Mouse (Mus musculus) C2C12 (cell line): ENCODE data around the gene Etnppl. TPM values are rescaled to one million over a fixed set of nuclear protein-coding genes. Genes with fewer than 3 reads are reported as not detected.

Experiments
- H3K27me3 ChIP-seq: one replicate; pipeline ENCODE4 v1.6.1; 2011; ENCODE audit not compliant: control insufficient read depth, insufficient read depth, insufficient read length
- H3K36me3 ChIP-seq: one replicate; pipeline ENCODE4 v1.6.1; 2011; ENCODE audit not compliant: control insufficient read depth, insufficient read depth
- H3K4me3 ChIP-seq: one replicate; pipeline ENCODE4 v1.5.1; 2011; ENCODE audit warnings: mild to moderate bottlenecking, control low read depth; ENCODE audit not compliant: poor library complexity, insufficient read depth, severe bottlenecking
- H3K79me2 ChIP-seq: one replicate; pipeline ENCODE4 v1.6.1; 2011; ENCODE audit not compliant: control insufficient read depth, insufficient read depth
- H3K79me3 ChIP-seq: one replicate; pipeline ENCODE4 v1.6.1; 2011; ENCODE audit warnings: low read depth, control low read depth
- H3ac ChIP-seq: one replicate; pipeline ENCODE3; 2011; ENCODE audit warnings: low read depth; ENCODE audit not compliant: control insufficient read depth, insufficient read length
- CEBPB ChIP-seq: IDR thresholded peaks from one replicate; pipeline ENCODE4 v1.6.1; 2011; ENCODE audit warnings: low read depth, mild to moderate bottlenecking, control low read depth, moderate library complexity
- CTCF ChIP-seq: IDR thresholded peaks from one replicate; pipeline ENCODE4 v1.5.1; 2011; ENCODE audit not compliant: control insufficient read depth, insufficient read depth, insufficient read length
- FOSL1 ChIP-seq: IDR thresholded peaks from one replicate; pipeline ENCODE4 v1.8.0; 2011; ENCODE audit warnings: mild to moderate bottlenecking, low read length; ENCODE audit not compliant: poor library complexity, insufficient read depth, severe bottlenecking
- MAX ChIP-seq: IDR thresholded peaks from one replicate; pipeline ENCODE4 v1.6.1; 2011; ENCODE audit warnings: mild to moderate bottlenecking, control low read depth
- MYOD1 ChIP-seq: IDR thresholded peaks from one replicate; pipeline ENCODE4 v1.6.1; 2011; ENCODE audit warnings: low read depth; ENCODE audit not compliant: control insufficient read depth, insufficient read length
- MYOG ChIP-seq: IDR thresholded peaks from one replicate; pipeline ENCODE4 v1.6.1; 2011; ENCODE audit not compliant: control insufficient read depth, insufficient read length; ENCODE audit errors: extremely low read depth
- USF1 ChIP-seq: IDR thresholded peaks from one replicate; pipeline ENCODE4 v1.6.1; 2011; ENCODE audit warnings: low read depth, mild to moderate bottlenecking, control low read depth, moderate library complexity
- polyA plus RNA-seq: library from polyadenylated mRNA; unstranded; fragments of >200 nt; fragmentation: generic; extraction: Trizol; gene quantifications from one replicate; pipeline ENCODE4 v1.2.1, GENCODE M21; 2012; ENCODE audit warnings: missing spikeins

The Etnppl gene
- polyA plus RNA-seq, 1 experiment: 0.01 TPM

DNA sequence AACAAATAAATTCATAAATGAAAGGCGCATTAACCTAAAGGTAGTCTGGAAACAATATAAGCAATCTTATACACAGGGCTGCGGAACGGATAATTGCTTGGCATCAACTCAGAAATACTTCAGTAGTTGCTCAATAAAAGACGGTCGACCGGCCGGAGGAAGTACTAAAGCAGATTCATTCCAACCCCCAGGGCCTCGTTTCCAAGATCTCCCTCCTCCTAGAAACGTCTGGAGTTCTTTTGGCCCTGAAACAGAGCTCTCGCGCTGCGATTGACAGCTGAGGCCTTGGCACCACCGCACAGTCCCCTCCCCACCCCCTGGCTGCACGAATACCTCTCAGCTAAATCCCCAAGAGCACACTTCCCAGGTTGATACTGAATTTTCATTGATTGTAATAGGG is 54.0 kb downstream of the Etnppl start:
- H3K4me3 ChIP-seq: no peak overlapping the region
- H3K36me3 ChIP-seq: no peaks in the 10 kb centered on the region
- H3K79me2 ChIP-seq: no peaks in the 10 kb centered on the region
- TF ChIP-seq CTCF (no peak), MYOD1 (no peak)
- no peak overlapping the region for H3ac ChIP-seq
- H3K27me3 ChIP-seq: no peaks in the 10 kb centered on the region
- H3K79me3 ChIP-seq: no peaks in the 10 kb centered on the region

DNA sequence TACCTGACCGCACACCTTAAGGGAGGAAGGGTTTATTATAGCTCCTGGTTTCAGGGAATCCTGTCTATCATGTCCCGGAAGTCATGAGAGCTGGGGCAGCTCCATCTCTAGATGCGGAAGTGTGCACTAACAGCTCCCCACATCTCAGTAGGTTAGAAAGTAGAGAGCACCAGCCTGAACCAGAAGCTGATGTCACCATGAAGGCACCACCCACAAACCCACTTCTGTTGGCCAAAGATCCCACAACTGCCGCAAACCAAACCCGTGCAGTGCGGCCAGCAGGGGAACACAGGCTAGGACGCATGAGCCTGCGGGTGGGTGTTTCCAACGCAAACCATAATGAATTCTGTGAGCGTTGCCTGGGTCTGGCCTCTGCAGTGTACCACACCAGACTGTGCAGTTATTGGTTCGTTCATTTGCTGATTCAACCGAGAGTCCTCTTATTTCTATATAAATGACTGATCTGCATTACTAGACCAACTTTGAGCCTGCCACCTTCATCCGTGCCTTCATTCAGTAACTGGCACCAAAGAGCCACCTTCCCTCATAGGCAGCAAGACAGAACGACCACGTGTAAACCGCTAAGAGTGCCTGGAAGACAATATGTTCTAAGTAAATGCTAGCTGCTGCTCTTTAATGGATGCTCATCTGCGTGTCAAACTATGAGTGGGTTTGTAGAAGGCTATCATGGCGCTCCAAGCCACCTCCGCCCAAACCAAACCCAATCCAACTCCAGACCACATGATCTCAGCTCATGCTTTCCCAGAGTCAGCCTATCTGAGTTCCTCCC is 60.6 kb downstream of the Etnppl start:
- no peaks in the 10 kb centered on the region for H3K36me3 ChIP-seq
- H3K4me3 ChIP-seq: no peak overlapping the region
- no peaks in the 10 kb centered on the region for H3K79me2 ChIP-seq
- TF ChIP-seq USF1 (no peak), MAX (no peak), FOSL1 (no peak), CEBPB (no peak), MYOG (no peak), CTCF (no peak), MYOD1 (no peak)
- no peaks in the 10 kb centered on the region for H3K79me3 ChIP-seq
- no peak overlapping the region for H3ac ChIP-seq
- H3K27me3 ChIP-seq: no peaks in the 10 kb centered on the region

DNA sequence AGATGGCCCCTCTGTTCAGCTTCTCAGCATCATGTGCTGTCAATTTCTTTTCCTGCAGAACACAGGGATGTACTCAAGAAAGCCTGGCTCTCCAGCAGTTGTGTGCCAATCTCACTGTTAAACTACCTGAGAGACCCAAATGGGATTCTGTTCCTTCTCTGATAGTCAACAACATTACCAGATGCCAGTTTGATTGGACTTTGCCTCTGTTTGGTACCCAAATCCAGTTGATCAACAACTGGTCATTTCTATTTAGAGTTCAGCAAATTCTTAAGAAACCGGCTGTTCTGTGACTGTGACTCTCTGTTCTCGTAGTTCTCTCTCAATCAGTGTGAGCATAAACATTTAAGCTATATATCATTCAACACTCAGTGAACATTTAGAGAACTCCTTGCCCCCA is 64.0 kb downstream of the Etnppl start:
- Histone ChIP-seq H3K27me3 (no peaks in the 10 kb centered on the region), H3ac (no peak overlapping the region), H3K79me3 (no peaks in the 10 kb centered on the region), H3K36me3 (no peaks in the 10 kb centered on the region), H3K4me3 (no peak overlapping the region), H3K79me2 (no peaks in the 10 kb centered on the region)
- no peak for TF ChIP-seq MYOD1
- TF ChIP-seq USF1: no peak
- TF ChIP-seq CTCF: no peak
- no peak for TF ChIP-seq MYOG
- no peak for TF ChIP-seq MAX
- no peak for TF ChIP-seq CEBPB
- no peak for TF ChIP-seq FOSL1

DNA sequence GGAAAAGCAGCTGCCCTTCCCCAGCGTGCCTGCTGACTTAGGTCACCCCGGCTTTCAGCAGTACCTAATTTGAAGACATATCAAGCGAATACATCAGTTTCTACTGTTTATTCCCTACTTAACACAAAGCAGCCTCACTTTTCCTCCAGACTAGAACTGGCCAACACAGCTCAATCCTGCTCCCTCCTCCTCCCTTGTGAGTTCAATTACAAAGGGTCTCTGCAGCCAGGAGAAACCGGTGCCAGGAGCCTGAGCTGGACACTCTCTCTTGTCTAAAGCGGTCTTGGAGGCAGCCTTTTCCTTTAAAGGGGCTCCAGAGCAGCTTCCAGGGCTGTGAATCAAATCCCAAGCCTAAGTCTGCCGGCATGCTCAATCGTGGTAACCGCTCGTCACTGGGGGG is 64.9 kb downstream of the Etnppl start:
- Histone ChIP-seq H3ac (no peak overlapping the region), H3K79me2 (no peaks in the 10 kb centered on the region), H3K4me3 (no peak overlapping the region), H3K36me3 (no peaks in the 10 kb centered on the region), H3K27me3 (no peaks in the 10 kb centered on the region), H3K79me3 (no peaks in the 10 kb centered on the region)
- TF ChIP-seq MYOD1 (no peak), CEBPB (no peak), CTCF (no peak), MAX (no peak), USF1 (no peak), MYOG (no peak), FOSL1 (no peak)

DNA sequence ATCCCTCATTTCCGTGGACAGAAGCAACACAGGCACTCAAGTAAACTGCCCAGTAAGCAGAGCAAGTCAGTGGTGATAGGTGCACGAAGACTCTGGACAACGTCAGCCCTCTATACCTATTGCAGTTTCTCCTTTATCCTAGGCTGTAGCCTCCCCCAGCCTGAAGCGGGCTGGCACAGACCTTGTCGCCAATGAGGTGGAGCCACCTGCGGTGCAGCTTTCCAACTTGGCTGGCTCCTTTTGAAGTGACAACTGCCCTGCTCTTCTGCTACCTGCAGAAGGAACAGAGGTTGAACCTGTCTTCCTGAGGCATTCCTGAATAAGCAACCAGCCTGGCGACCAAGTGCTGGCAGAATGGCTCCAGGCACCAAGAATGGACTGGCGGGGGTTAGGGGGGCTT is 66.6 kb downstream of the Etnppl start:
- TF ChIP-seq MAX (no peak), USF1 (no peak), CEBPB (no peak), MYOD1 (no peak), CTCF (no peak), FOSL1 (no peak), MYOG (no peak)
- Histone ChIP-seq H3K79me3 (no peaks in the 10 kb centered on the region), H3ac (no peak overlapping the region), H3K4me3 (no peak overlapping the region), H3K36me3 (no peaks in the 10 kb centered on the region), H3K27me3 (no peaks in the 10 kb centered on the region), H3K79me2 (no peaks in the 10 kb centered on the region)

DNA sequence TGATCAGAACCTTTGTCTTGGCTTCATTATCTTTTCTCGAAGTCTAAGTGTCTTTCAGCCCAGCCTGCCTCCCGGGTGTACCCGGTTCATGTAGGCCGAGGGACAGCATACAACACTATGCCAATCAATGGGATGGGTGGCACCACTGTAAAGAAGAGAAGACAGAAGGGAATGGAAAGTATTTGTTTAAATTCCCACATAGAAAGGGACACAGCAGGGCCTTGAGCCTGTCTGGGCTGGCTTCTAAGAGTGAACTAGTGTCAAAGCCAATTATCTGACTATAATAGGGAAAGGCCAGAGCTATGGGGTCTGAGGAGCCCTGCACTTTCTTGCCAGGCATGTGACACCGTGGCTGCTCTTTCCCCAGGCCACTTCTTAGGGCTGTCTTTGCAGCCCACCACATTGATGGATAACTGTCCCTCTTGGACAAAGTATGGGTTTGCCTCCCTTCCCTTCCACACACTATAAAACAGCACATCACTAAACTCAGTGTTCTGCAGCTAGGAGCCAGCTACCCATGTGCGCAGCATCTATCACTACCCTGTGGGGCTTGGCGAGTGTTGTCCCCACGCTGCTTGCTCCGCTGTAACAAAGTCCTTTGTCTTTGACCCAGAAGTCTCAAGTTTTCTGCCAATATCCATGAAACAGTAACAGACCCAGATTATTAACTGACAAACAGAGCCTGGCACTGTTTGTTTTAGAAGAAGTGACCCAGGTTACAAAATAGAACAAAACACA is 67.2 kb downstream of the Etnppl start:
- Histone ChIP-seq H3ac (no peak overlapping the region), H3K79me3 (no peaks in the 10 kb centered on the region), H3K27me3 (no peaks in the 10 kb centered on the region), H3K36me3 (no peaks in the 10 kb centered on the region), H3K79me2 (no peaks in the 10 kb centered on the region), H3K4me3 (no peak overlapping the region)
- TF ChIP-seq CTCF (no peak), MYOG (no peak), MYOD1 (no peak), FOSL1 (no peak), MAX (no peak), CEBPB (no peak), USF1 (no peak)
